Mouse (Mus musculus) v-Abl transformed pro-B cells (cell line): Measurements from ENCODE around the gene Gm45785.

ENCODE experiments used
- in situ Hi-C, 2 experiments: fragments of 400-800 bp; cut with MboI; formaldehyde crosslinking; loops; one replicate each; pipeline ENCODE4 v1.15.1; 2025; ENCODE audit not compliant: unreplicated experiment in 2 of 2

Gm45785 gene

GRCm38 (mm10) chr7:140855860-140856784, at the start of gene Gm45785:
Gene Gm45785, minus strand, starts transcription at chr7:140856331.
- in situ Hi-C loops: loop anchor here in 1 of 2 experiments (25.0 kb wide), 1 partner anchor 1444 kb away; no protein-coding TSS in a partner anchor

GRCm38 (mm10) chr7:140905642-140906081, 49.5 kb upstream of the Gm45785 start:
- in situ Hi-C loops: loop anchor here (5.0 to 10.0 kb wide), 3 partner anchors 142 to 941 kb away; no protein-coding TSS in a partner anchor

- in situ Hi-C loops: loop anchor here (5.0 to 10.0 kb wide), 3 partner anchors 61 to 938 kb away; no protein-coding TSS in a partner anchor
Observed at GRCm38 (mm10) chr7:140903212-140903611, 47.1 kb upstream of the Gm45785 start.

GRCm38 (mm10) chr7:140902036-140902875, 46.1 kb upstream of the Gm45785 start:
- in situ Hi-C loops: loop anchor here (5.0 to 10.0 kb wide), 3 partner anchors 60 to 937 kb away; no protein-coding TSS in a partner anchor

- in situ Hi-C loops: loop anchor here (5.0 to 10.0 kb wide), 3 partner anchors 58 to 935 kb away; no protein-coding TSS in a partner anchor
Observed at GRCm38 (mm10) chr7:140900220-140900619, 44.1 kb upstream of the Gm45785 start, which contains the start of gene Cox8b. Gene Cox8b, minus strand, starts transcription at chr7:140900446.

- in situ Hi-C loops: loop anchor here in 1 of 2 experiments (25.0 kb wide), 1 partner anchor 1987 kb away; the partner anchor contains the start of gene Bnip3
Observed at GRCm38 (mm10) chr7:140899121-140899520, 43.0 kb upstream of the Gm45785 start.

GRCm38 (mm10) chr7:140897863-140898262, 41.7 kb upstream of the Gm45785 start:
- in situ Hi-C loops: loop anchor here in 1 of 2 experiments (25.0 kb wide), 1 partner anchor 1986 kb away; the partner anchor contains the start of gene Bnip3

GRCm38 (mm10) chr7:140894611-140895010, 38.5 kb upstream of the Gm45785 start:
- in situ Hi-C loops: loop anchor here in 1 of 2 experiments (25.0 kb wide), 1 partner anchor 1982 kb away; the partner anchor contains the start of gene Bnip3

GRCm38 (mm10) chr7:140894031-140894430, 37.9 kb upstream of the Gm45785 start:
- in situ Hi-C loops: loop anchor here in 1 of 2 experiments (25.0 kb wide), 1 partner anchor 1982 kb away; the partner anchor contains the start of gene Bnip3

- in situ Hi-C loops: loop anchor here in 1 of 2 experiments (25.0 kb wide), 1 partner anchor 1978 kb away; the partner anchor contains the start of gene Bnip3
Observed at GRCm38 (mm10) chr7:140890636-140891035, 34.5 kb upstream of the Gm45785 start.

GRCm38 (mm10) chr7:140882469-140882803, 26.3 kb upstream of the Gm45785 start:
- in situ Hi-C loops: loop anchor here in 1 of 2 experiments (25.0 kb wide), 1 partner anchor 1970 kb away; the partner anchor contains the start of gene Bnip3

- in situ Hi-C loops: loop anchor here in 1 of 2 experiments (25.0 kb wide), 1 partner anchor 1970 kb away; the partner anchor contains the start of gene Bnip3
Observed at GRCm38 (mm10) chr7:140881696-140882468, 25.8 kb upstream of the Gm45785 start, which contains the start of the genes Psmd13 and Sirt3. Gene Psmd13, plus strand, starts transcription at chr7:140881968. Gene Sirt3, minus strand, starts transcription at chr7:140882309.

- in situ Hi-C loops: loop anchor here in 1 of 2 experiments (25.0 kb wide), 1 partner anchor 1969 kb away; the partner anchor contains the start of gene Bnip3
Observed at GRCm38 (mm10) chr7:140880865-140881515, 24.9 kb upstream of the Gm45785 start.

- in situ Hi-C loops: loop anchor here in 1 of 2 experiments (25.0 kb wide), 1 partner anchor 1968 kb away; the partner anchor contains the start of gene Bnip3
Observed at GRCm38 (mm10) chr7:140880419-140880818, 24.3 kb upstream of the Gm45785 start.

- in situ Hi-C loops: loop anchor here in 1 of 2 experiments (10.0 to 25.0 kb wide), 2 partner anchors 575 to 1967 kb away; partner anchors contain the start of genes Bnip3 and Pnpla2
Observed at GRCm38 (mm10) chr7:140879355-140879754, 23.2 kb upstream of the Gm45785 start.

GRCm38 (mm10) chr7:140877364-140877763, 21.2 kb upstream of the Gm45785 start:
- in situ Hi-C loops: loop anchor here in 1 of 2 experiments (10.0 to 25.0 kb wide), 2 partner anchors 577 to 1965 kb away; partner anchors contain the start of genes Bnip3 and Pnpla2

- in situ Hi-C loops: loop anchor here in 1 of 2 experiments (10.0 to 25.0 kb wide), 2 partner anchors 581 to 1462 kb away; partner anchors contain the start of gene Pnpla2
Observed at GRCm38 (mm10) chr7:140874224-140874623, 18.1 kb upstream of the Gm45785 start.

- in situ Hi-C loops: loop anchor here in 1 of 2 experiments (25.0 kb wide), 1 partner anchor 1452 kb away; no protein-coding TSS in a partner anchor
Observed at GRCm38 (mm10) chr7:140864761-140865160, 8.6 kb upstream of the Gm45785 start.
